Comparison of ENCODE assay signal across 9 mouse cellular contexts in the genomic region with DNA sequence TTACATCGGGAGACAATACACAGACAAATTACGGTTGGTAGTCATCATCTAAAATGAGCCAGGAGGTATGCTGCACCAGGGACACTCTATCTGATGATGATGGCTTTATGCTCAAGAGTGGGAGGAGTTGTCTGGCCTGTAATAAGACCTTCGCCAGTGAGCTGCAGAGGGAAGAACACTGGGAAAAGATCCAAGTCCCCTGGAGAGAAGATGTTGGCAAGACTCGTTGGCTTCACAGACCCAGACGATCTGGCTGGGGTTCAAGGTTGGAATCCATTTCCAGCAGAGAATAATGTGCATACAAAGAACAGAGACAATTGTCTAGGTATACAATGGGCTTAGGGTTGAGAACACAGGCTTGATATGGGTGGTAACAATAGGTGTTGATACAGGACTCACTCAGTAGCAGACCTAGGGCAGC. TPM values are rescaled to one million over a fixed set of nuclear protein-coding genes. Genes with fewer than 3 reads are reported as not detected.
DNase-seq lines count a peak whose midpoint lies in the region; ATAC-seq and TF ChIP-seq lines count a peak whose summit lies in the region.
"Had no signal": no experiment of that assay in that cellular context is flagged by ENCODE, and none has a peak within 500 bp of the region (broad histone marks: within the 10 kb centered on the region; RNA-seq: fewer than 3 reads in every experiment).

No protein-coding gene starts in this region.

- 63% methylated on average over 5 of the region's 5 CpGs for WGBS in kidney, embryonic 16.5 days
- 53% methylated on average over 5 of the region's 5 CpGs for WGBS in hindbrain, embryonic 16.5 days
- 93% methylated on average over 5 of the region's 5 CpGs for whole genome bisulfite sequencing in thymus, adult 2 months

- no peak overlapping the region for H3K4me3 ChIP-seq in kidney, embryonic 16.5 days (ENCODE audit: low read length)
- no peak overlapping the region for H3K4me3 ChIP-seq in hindbrain, embryonic 16.5 days (ENCODE audit: low read length)
- no peak overlapping the region for H3K4me3 ChIP-seq in thymus, adult 2 months (ENCODE audit: control insufficient read depth, insufficient read depth, low read length)
- H3K4me3 ChIP-seq: liver, embryonic 13.5 days had no signal

- no peaks in the 10 kb centered on the region for H3K27me3 ChIP-seq in kidney, embryonic 16.5 days (ENCODE audit: insufficient read depth, low read length)
- no peaks in the 10 kb centered on the region for H3K27me3 ChIP-seq in hindbrain, embryonic 16.5 days (replicated peaks; ENCODE audit: control insufficient read depth, insufficient read depth, low read length)
- H3K27me3 ChIP-seq in thymus, adult 2 months (ENCODE audit: control insufficient read depth, insufficient read depth, low read length) = no peaks in the 10 kb centered on the region
- H3K27me3 ChIP-seq: liver, embryonic 13.5 days had no signal

- no peak overlapping the region for H3K9ac ChIP-seq in kidney, embryonic 16.5 days (replicated peaks; ENCODE audit: low read length)
- H3K9ac ChIP-seq in hindbrain, embryonic 16.5 days (ENCODE audit: low read depth, low read length) = no peak overlapping the region
- H3K9ac ChIP-seq: liver, embryonic 13.5 days had no signal

- H3K4me1 ChIP-seq in kidney, embryonic 16.5 days (ENCODE audit: insufficient read depth, low read length) = no peaks in the 10 kb centered on the region
- no peaks in the 10 kb centered on the region for H3K4me1 ChIP-seq in hindbrain, embryonic 16.5 days (ENCODE audit: control insufficient read depth, insufficient read depth, low read depth, low read length)
- H3K4me1 ChIP-seq in thymus, adult 2 months (replicated peaks; ENCODE audit: control insufficient read depth, insufficient read depth, low read length) = no peaks in the 10 kb centered on the region
- H3K4me1 ChIP-seq: liver, embryonic 13.5 days had no signal

- no peak for ATAC-seq in kidney, embryonic 16.5 days (ENCODE audit: low FRiP score, low TSS enrichment)
- peak; percentile 87 for ATAC-seq in hindbrain, embryonic 16.5 days

- H3K9me3 ChIP-seq in kidney, embryonic 16.5 days (ENCODE audit: low read length) = no peaks in the 10 kb centered on the region
- H3K9me3 ChIP-seq in hindbrain, embryonic 16.5 days (ENCODE audit: control insufficient read depth, low read length) = no peaks in the 10 kb centered on the region
- H3K9me3 ChIP-seq: liver, embryonic 13.5 days had no signal

- H3K4me2 ChIP-seq in kidney, embryonic 16.5 days (replicated peaks; ENCODE audit: low read depth, low read length) = no peak overlapping the region
- no peak overlapping the region for H3K4me2 ChIP-seq in hindbrain, embryonic 16.5 days (ENCODE audit: low read length)
- H3K4me2 ChIP-seq: liver, embryonic 13.5 days had no signal

- intact Hi-C loops in left cerebral cortex, postnatal 25 days (cut with DNase I) = no loop called here

- peak; percentile 11 for DNase-seq in kidney, postnatal 14 days
- peak; percentile 58 for DNase-seq in adrenal gland, adult 8-10 months
- DNase-seq in cerebellum, adult 11-12 months = peak; percentile 39
- no peak for DNase-seq in embryo, embryonic 9.5 days (ENCODE audit: extremely low spot score)
- no peak for DNase-seq in thymus, adult 2 months
- DNase-seq in left cerebral cortex, postnatal 25 days (ENCODE audit: low spot score in 2 of 2) = no peak
- DNase-seq: liver, embryonic 13.5 days had no signal

- H3K36me3 ChIP-seq in kidney, embryonic 16.5 days (ENCODE audit: insufficient read depth, low read length) = no peaks in the 10 kb centered on the region
- no peaks in the 10 kb centered on the region for H3K36me3 ChIP-seq in hindbrain, embryonic 16.5 days (ENCODE audit: control insufficient read depth, insufficient read depth, low read length)
- no peaks in the 10 kb centered on the region for H3K36me3 ChIP-seq in thymus, adult 2 months (ENCODE audit: control insufficient read depth, insufficient read depth, low read length)
- H3K36me3 ChIP-seq: liver, embryonic 13.5 days had no signal

- no peak overlapping the region for H3K27ac ChIP-seq in kidney, embryonic 16.5 days (ENCODE audit: low read length)
- no peak overlapping the region for H3K27ac ChIP-seq in hindbrain, embryonic 16.5 days (ENCODE audit: low read depth, low read length)
- H3K27ac ChIP-seq in thymus, adult 2 months (ENCODE audit: control insufficient read depth, insufficient read depth, low read length) = no peak overlapping the region
- H3K27ac ChIP-seq: liver, embryonic 13.5 days had no signal

- TF ChIP-seq POLR2A in thymus, adult 2 months (IDR thresholded peaks at IDR 0.05; ENCODE audit: control insufficient read depth, extremely low read depth, insufficient read depth, low read length, poor library complexity) = no peak

- TF ChIP-seq CTCF in thymus, adult 2 months (IDR thresholded peaks at IDR 0.05; ENCODE audit: borderline replicate concordance, control insufficient read depth, extremely low read depth, insufficient read depth, low read length, poor library complexity) = no peak

RNA-seq across cellular contexts. Expression of a gene that starts 17.1 kb away (rescaled TPM):
- 9.0 and 9.1 TPM in 2 replicates for polyA plus RNA-seq in kidney, embryonic 16.5 days (2015; fragmentation: Nextera tagmentation; extraction: Ambion mirVana)
- total RNA-seq in adrenal gland, adult 8-10 months (2022) = 10 to 100 TPM; 35.6 to 42.2 (median 38.5) TPM
- 122 and 123 TPM in 2 replicates for polyA plus RNA-seq in hindbrain, embryonic 16.5 days (2015; fragmentation: Nextera tagmentation; extraction: Ambion mirVana)
- polyA plus RNA-seq in thymus, adult 2 months (2012; rRNA removed) = 5.4 and 6.1 TPM in 2 replicates
- total RNA-seq in left cerebral cortex, postnatal 25 days (2021) = 100 to 1,000 TPM; 154 to 175 TPM

Comparison
In these comparisons a context has a peak if more than half of its experiments do, and no peak if none do; other contexts are left out.
1. DNase-seq: peak in kidney, postnatal 14 days (single experiment), adrenal gland, adult 8-10 months (single experiment) and cerebellum, adult 11-12 months (single experiment); none in embryo, embryonic 9.5 days (single experiment), thymus, adult 2 months (single experiment) and left cerebral cortex, postnatal 25 days (0 of 2).
2. RNA of a gene that starts 17.1 kb away (polyA plus RNA-seq): 122 to 123 TPM in hindbrain, embryonic 16.5 days; 9.0 to 9.1 TPM in kidney, embryonic 16.5 days and 5.4 to 6.1 TPM in thymus, adult 2 months; every median in the first group is over 10 times any median in the second.